Mouse (Mus musculus) erythroblast, adult 5-6 weeks (primary cell): ENCODE results near the gene Cebpzos. TPM values are rescaled to one million over a fixed set of nuclear protein-coding genes. Genes with fewer than 3 reads are reported as not detected.

Experiments used
- ATAC-seq: replicated peaks from 2 replicates; pipeline ENCODE4 v1.8.0; 2016; ENCODE audit warnings: moderate number of reproducible peaks, mild to moderate bottlenecking, moderate TSS enrichment, inconsistent platforms; ENCODE audit not compliant: poor library complexity, low FRiP score, severe bottlenecking
- total RNA-seq, 2 experiments: library from RNA; stranded (forward) in 1 of 2; stranded (reverse) in 1 of 2; fragments of 150-400 nt in 1 of 2; fragments of 200-764, 138-1000 nt in 1 of 2; gene quantifications; 2 replicates each; pipeline versions ENCODE4 v1.2.3 to v1.2.4; 2015 to 2017; ENCODE audit warnings: low replicate concordance in 2 of 2

The Cebpzos gene
- total RNA-seq, 2 experiments from 2014 or later: 4.4 to 14.8 TPM

GRCm38 (mm10) chr17:78936466-78937228 is 20.3 kb downstream of the Cebpzos start, which contains the start of the genes Cebpz and Ndufaf7:
Gene Cebpz (minus strand): TSS chr17:78937066.
Gene Ndufaf7 (plus strand): TSS chr17:78937136.
- peak; percentile 99 for ATAC-seq

GRCm38 (mm10) chr17:78937229-78937853 is 21.0 kb downstream of the Cebpzos start:
- peak; percentile 67 for ATAC-seq

- no peak for ATAC-seq
Observed at GRCm38 (mm10) chr17:78938927-78939326, 22.6 kb downstream of the Cebpzos start.

- ATAC-seq: no peak
Observed at GRCm38 (mm10) chr17:78942579-78942978, 26.3 kb downstream of the Cebpzos start.

- ATAC-seq: no peak
Observed at GRCm38 (mm10) chr17:78951225-78951624, 34.9 kb downstream of the Cebpzos start.

- ATAC-seq: no peak
Observed at GRCm38 (mm10) chr17:78952070-78952469, 35.8 kb downstream of the Cebpzos start.

- no peak for ATAC-seq
Observed at GRCm38 (mm10) chr17:78953240-78953639, 36.9 kb downstream of the Cebpzos start.

GRCm38 (mm10) chr17:78959473-78959872 is 43.2 kb downstream of the Cebpzos start:
- ATAC-seq: no peak; the same call in 1 of the 2 replicates

- no peak for ATAC-seq
Observed at GRCm38 (mm10) chr17:78964387-78964786, 48.1 kb downstream of the Cebpzos start.

GRCm38 (mm10) chr17:78966092-78966883 is 50.0 kb downstream of the Cebpzos start:
- no peak for ATAC-seq

- ATAC-seq: no peak
Observed at GRCm38 (mm10) chr17:78968500-78968899, 52.2 kb downstream of the Cebpzos start.

Other genes starting within 250 kb of the Cebpzos start
- gene Strn, start 179.3 kb upstream of the Cebpzos start, total RNA-seq (2015; ENCODE audit: low replicate concordance): 7.5 and 8.3 TPM in 2 replicates
- 13.9 and 14.9 TPM in 2 replicates for gene Strn, start 179.3 kb upstream of the Cebpzos start, total RNA-seq (2017; ENCODE audit: low replicate concordance)
- gene Heatr5b, start 81.1 kb upstream of the Cebpzos start, total RNA-seq (2015; ENCODE audit: low replicate concordance): 5.4 and 6.7 TPM in 2 replicates
- 6.1 and 7.1 TPM in 2 replicates for gene Heatr5b, start 81.1 kb upstream of the Cebpzos start, total RNA-seq (2017; ENCODE audit: low replicate concordance)
- 5.0 and 16.3 TPM in 2 replicates for gene Gpatch11, start 80.9 kb upstream of the Cebpzos start, total RNA-seq (2015; ENCODE audit: low replicate concordance)
- gene Gpatch11, start 80.9 kb upstream of the Cebpzos start, total RNA-seq (2017; ENCODE audit: low replicate concordance): 12.3 and 33.8 TPM in 2 replicates
- gene Eif2ak2, start 33.9 kb upstream of the Cebpzos start, total RNA-seq (2015; ENCODE audit: low replicate concordance): 13.4 and 23.0 TPM in 2 replicates
- gene Eif2ak2, start 33.9 kb upstream of the Cebpzos start, total RNA-seq (2017; ENCODE audit: low replicate concordance): 50.1 and 55.8 TPM in 2 replicates
- not detected in 2 replicates for gene Sult6b1, start 9.5 kb upstream of the Cebpzos start, total RNA-seq (2015; ENCODE audit: low replicate concordance)
- 0.70 TPM in 1 of 2 replicates, not detected in the other for gene Sult6b1, start 9.5 kb upstream of the Cebpzos start, total RNA-seq (2017; ENCODE audit: low replicate concordance)
- 12.9 and 15.0 TPM in 2 replicates for gene Cebpz, start 20.6 kb downstream of the Cebpzos start, total RNA-seq (2015; ENCODE audit: low replicate concordance)
- gene Cebpz, start 20.6 kb downstream of the Cebpzos start, total RNA-seq (2017; ENCODE audit: low replicate concordance): 19.2 and 29.8 TPM in 2 replicates
- 5.0 and 23.0 TPM in 2 replicates for gene Ndufaf7, start 20.6 kb downstream of the Cebpzos start, total RNA-seq (2015; ENCODE audit: low replicate concordance)
- gene Ndufaf7, start 20.6 kb downstream of the Cebpzos start, total RNA-seq (2017; ENCODE audit: low replicate concordance): 8.4 and 8.7 TPM in 2 replicates
- 9.8 and 10.0 TPM in 2 replicates for gene Prkd3, start 104.3 kb downstream of the Cebpzos start, total RNA-seq (2015; ENCODE audit: low replicate concordance)
- gene Prkd3, start 104.3 kb downstream of the Cebpzos start, total RNA-seq (2017; ENCODE audit: low replicate concordance): 9.4 and 11.3 TPM in 2 replicates
- 1.3 and 6.0 TPM in 2 replicates for gene Qpct, start 135.4 kb downstream of the Cebpzos start, total RNA-seq (2015; ENCODE audit: low replicate concordance)
- 0.14 and 0.77 TPM in 2 replicates for gene Qpct, start 135.4 kb downstream of the Cebpzos start, total RNA-seq (2017; ENCODE audit: low replicate concordance)